Mouse (Mus musculus) G1E-ER4 (cell line): ENCODE results near the gene Pou2f1. TPM values are rescaled to one million over a fixed set of nuclear protein-coding genes. Genes with fewer than 3 reads are reported as not detected.

Experiments used
- GATA1 ChIP-seq: IDR thresholded peaks from one replicate; pipeline ENCODE4 v1.8.0; 2012; ENCODE audit warnings: low read length, inconsistent platforms
- polyA plus RNA-seq: library from polyadenylated mRNA; stranded (reverse); fragments of >175 nt; gene quantifications from 2 replicates; pipeline ENCODE4 v1.2.3, GENCODE M21; 2012

Pou2f1 gene
- polyA plus RNA-seq, 1 experiment, result 24.8 TPM

DNA sequence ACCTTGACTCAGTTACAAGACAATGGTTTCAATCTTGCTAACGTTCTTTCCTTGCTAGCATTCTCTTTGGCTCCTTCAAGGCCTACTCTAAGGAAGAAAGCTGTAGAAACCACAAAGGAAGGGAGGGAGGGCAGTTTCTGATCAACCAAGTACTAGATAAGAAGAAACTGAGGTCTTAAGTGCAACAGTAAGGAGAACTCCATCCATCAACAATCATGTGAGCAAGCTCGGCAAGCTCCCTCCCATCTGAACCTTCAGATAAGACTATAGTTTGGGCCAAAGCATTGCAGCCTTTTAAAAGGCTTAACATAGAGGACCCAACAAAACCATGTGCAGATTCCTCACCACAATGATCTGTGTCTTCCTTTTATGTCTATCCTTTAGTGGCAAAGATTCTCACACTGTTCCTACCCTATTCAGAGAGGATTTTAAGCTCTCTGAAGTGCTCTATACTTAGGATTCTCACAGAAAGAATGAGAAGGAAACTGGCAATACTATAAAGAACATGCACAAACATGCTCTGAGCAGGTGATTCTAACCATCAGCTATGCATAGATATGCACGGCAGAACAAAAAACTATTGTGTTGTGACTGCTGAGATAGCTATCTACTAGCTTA lies 16.6 kb downstream of the Pou2f1 start:
- peak; percentile 88 for TF ChIP-seq GATA1

DNA sequence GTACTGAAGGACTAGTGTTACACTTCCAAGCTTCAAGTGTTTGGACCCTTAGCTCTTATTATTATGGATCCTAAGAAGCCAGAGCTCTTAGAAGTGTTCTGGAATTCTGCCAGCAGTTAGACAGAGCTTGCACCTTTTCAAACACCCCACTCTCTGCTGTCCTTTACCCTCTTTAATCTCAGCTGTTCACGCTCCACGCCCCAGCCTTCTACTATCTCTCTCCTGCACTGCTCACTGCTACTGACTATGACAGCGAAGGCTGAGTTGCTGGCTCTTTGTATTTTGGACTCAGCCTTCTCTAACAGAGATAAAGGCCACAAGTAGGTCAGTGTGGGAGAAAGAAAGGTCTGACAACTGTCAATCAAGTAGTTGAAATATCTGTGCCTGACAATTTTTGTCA lies 17.3 kb downstream of the Pou2f1 start:
- TF ChIP-seq GATA1, result no peak

DNA sequence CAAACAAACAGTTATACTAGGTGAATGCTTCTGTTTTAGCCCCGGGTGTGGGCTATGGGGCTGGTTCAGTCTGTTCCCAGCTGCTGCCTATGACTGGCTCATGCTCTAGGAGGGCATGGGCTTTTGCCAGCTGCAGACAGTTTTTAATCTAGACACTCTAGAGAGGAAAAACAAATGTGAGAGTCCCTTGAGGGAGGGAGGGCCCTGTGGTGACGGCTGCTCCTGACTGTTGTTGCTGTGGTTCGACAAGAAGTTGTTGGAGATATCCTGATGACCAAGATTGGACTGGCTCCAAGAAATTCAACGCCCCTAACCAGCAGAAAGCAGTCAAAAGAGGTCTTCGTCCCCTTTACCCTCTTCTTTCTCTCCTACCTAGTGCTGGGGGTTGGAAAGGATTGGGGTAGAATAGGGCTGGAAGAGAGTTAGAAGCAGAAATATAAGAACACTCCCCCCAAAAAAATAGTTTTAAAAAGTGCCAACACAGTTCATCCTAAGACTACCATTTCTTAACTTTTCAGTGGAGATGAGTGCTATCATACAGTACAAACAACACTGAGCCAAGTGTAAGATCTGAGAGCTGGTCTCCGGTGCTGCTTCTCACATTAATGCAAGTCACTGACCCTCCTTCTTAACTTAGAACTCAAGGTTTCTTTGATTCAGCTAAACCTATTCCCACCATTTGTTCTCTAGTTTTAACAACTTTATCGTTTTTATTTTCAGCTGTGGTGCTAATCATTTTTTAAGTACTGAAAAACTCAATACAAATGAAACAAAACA lies 25.6 kb downstream of the Pou2f1 start:
- TF ChIP-seq GATA1, result no peak

DNA sequence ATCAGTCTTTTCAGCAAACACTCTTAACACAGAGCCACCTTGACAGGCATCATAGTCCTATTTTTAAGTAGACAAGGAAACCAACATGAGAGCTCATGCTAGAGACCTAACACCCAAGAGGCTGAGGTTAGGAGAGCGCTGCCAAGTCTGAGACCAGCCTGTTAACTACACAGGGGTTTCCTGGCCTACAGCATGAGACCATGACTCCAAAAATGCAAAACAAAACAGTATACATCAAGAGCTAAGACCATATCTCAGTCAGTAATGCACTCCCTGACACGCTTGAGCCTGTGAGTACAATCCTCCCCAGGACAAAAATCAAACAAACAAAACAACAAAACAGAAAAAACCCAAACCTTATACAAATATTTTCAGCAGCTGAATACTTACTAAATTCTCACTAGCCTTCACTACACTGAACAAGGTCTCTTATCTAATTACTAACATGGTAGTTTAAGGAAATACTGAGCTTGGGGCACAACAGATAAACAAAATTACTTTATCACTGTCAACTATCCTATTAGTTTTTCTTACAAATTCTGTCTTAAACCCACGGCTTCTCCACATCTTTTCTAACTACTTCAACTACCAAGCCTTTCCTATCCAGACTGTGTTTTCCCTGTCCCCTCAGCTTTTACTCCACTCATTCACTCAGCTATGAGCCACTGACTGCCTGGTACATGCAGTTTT lies 33.3 kb downstream of the Pou2f1 start:
- no peak for TF ChIP-seq GATA1

DNA sequence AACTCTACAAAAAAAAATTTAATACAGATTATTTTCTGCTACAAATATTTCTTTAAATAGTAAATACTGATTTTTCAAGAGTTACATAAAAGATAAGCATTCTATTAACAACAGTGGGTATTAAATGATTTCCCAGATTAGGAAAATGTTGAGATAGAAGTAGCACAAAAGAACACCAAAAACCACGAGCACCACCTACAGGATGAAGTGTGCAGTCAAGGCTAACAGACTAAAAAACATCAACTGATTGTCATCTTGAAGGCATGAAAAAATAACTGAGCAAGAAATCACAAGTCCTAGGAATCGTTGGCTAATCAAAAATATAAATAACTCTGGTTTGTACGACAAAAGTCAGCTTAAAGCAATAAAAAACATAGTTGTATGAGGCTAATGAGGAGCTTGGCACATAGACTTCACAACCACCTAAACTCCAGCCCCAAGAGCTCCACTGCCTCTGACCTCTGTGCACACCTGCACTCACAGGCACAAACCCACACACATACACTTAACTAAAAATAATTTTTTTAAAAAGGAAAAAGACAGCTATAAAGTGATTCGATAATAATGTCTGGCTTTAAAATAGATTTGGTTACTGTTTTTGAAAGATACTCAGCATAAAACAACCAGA lies 35.3 kb downstream of the Pou2f1 start:
- TF ChIP-seq GATA1, result no peak

DNA sequence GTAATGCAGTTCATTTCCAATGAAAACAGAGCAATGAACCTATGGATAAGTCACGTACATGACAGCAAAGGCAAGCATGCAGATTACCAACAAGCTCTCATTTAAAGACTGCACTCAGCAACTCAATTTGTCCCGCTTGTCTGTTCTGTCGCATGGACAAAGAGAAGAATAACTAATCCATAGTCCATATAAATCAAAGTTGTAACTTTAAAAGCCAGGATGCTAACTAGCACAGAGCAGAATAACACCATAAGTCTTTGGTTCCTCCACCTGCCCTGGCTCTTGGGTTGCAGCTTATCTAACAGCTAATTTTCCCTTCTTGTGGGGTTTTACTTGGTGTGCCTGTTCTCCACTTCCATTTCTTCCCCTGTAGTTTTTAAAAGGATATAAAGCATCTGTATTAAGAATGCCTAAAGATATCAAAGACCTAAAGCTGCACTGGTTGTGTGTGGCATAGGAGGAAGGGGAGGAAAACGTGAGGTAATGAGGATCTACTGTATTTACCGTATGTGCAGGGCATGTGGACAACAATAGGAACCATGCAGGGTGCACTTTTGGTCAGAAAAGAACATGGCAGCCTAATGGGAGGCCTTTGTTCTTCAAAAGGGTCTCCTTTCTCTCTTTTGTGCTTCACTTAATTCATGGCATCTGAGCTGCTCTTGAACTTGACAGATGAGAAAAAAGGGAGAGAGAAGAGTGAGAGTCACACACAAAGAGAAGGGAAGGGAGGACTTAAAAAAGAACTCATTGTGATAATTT lies 36.1 kb downstream of the Pou2f1 start:
- no peak for TF ChIP-seq GATA1

DNA sequence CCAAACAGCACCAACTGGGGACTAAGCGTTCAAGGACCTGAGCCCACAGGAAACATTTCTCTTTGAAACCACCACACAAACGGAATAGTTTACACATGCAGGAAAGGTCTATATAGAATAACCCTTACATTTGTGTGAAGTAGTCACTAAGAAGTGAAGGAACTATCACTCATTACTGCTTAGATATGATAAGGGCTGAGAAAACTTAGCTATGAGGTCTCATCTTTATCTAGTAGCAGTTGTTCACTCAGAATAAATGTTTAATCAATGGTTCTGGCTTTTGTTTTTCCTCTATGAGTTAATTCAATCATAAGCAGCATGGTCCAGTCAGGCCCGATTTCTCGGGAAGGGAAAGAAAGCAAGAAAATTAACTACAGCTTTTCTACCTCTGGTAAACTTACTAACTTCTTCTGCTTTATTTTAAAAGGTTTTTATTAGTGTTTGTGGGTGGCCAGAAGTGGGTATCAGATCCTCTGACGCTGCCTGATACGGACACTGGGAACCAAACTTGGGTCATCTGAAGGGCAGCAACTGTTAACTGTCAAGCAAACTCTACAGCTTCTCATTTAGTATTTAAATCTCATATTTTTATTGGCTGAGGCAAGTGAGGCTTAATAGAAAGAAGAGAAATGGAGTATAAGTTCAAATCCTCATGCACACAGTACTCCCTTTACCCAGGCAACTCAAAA lies 40.7 kb downstream of the Pou2f1 start:
- peak; percentile 3 for TF ChIP-seq GATA1

DNA sequence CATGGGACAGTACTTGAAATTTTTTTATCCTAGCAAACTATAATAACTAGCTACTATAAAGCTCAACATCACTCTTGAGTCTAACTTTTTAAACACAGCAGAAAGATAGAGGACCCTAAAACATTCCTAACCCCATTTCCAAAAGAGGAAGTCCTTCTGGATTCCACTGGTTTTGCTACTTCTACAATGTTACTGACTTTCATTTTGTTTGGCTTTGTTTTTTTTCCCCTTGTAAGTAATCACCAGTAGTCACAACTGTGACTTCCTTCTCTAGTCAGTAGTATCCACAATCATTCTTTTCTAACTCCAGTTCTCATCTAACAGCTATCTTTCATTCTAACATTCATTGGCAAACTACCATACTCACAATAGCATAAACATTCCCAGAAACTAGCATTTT lies 44.3 kb downstream of the Pou2f1 start:
- TF ChIP-seq GATA1, result no peak

DNA sequence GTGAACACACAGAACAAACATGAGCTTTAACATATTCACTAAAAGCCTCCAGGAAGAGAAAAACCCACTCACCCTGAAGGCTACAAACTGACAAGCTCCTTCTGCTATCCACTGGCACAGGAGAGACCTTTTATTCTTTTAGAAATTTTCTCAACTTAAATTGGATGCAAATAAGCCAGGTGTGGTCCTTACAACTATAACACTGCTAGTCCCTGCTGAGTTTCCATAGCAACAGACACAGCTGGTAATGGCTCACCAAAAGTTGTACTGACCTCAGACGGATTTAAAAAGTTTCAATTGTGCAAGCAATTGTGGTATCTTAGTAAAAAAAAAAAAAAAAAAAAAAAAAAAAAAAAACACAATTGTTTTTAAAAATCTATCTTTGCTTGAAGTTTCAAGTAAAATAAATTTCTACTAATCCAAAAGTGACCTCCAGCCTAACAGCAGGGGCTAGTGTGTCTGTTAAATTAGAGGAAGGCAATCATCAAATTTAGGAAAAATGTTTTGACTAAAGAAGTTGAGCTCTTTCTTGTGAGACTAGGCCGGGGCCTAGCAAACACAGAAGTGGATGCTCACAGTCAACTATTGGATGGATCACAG lies 54.2 kb downstream of the Pou2f1 start:
- no peak for TF ChIP-seq GATA1

DNA sequence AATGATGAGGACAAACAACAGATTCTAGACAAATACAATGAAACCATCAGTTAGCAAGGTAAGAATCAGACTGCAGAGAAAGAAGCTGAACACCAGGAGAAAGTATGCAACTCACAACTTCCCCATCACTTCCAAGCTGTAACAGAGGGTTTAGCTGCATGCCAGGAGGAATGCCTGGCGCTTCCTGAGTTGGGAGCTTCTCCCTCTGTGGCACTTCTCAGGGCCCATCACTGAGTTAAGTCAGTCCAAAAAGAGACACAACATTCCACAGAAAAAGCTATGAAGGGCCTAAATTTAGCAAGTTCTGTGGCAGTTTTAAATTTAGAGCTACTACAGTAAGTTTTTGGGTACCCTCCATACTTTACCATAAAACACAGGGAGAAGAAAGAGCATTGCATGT lies 59.2 kb downstream of the Pou2f1 start:
- TF ChIP-seq GATA1, result no peak

DNA sequence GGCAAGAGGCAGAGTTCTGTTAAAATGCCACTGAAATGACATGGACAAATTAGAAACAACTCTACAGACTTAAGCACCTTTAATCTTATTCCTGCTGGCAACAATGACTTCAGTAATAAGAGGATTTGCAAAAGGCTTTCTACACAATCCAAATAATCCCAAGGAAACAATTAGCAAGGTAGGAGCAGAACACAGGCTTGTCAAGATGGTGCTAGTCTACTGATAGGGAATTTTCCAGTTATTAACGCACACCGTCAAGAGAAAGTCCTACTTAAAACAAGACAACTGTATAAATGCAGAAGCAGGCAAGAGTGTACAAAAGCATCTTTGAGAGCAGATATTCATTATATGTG lies 67.0 kb downstream of the Pou2f1 start:
- TF ChIP-seq GATA1, result no peak

DNA sequence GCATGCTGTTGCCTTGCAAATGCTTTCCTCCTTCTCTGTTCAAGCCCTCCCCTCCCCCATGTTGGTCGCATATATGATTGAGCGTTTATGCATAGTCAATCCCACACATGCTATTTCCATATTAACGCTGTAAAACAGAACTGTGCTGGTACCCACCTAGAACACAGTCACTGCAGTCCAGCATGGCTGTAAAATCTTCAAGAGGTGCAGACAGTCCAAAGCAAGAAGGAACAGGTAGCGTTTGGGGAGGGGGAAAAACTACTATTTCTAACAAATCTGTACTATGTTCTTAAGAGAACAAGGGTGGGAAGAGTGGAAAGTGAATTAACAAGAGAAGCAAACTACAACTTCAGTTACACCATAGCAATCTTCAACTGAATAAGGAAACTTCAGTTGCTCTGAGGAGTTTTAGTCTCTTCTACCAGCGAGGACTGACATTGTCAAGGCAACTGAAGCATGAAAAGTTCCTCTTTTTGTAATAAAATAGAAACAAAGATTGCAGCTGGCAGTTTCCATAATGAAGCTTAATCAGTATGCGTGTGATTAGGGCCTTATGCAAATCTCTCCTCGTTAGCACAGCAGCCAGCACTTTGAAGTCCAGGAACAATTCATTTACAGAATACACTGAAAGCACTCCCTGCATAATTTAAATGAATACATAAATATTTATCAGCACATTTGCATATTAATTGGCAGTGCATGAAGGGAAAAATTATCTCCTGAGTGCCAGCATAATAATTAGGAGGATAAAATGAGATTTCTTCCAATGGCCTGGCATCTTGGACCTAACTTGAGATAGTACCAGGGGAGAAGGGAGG lies 67.6 kb downstream of the Pou2f1 start:
- TF ChIP-seq GATA1, result peak; percentile 2

DNA sequence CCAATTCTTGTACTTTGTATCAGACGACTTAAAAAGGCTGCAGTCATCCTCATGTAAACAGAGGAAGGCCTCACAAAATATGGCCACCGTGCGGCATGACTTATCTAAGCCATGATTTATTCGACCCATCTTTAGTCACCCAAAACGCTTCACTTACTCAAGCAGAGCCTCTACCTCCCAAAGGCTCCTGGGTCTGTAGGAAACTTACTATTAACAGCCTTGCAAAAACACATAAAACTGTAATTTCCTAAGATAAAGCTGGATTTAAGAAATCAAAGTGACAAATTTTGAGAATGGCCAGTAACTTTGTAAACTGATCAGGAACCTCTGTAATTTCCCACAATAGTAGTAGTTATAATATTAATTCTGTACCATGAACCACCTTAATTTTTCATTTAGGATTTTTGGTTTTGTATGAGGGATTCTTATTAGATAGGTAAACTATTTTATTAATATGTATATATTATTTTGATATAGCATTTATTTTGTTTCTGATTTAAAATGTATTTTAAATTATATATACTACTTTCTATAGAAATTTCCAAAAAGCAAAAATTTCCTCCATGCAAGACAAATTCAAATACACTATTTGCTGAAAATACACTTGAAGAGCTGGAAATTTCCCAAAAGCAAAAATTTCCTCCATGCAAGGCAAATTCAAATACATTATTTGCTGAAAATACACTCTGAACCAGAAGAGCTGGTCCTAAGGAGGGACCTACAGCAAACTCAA lies 68.4 kb downstream of the Pou2f1 start:
- TF ChIP-seq GATA1, result no peak
